Mouse (Mus musculus) retina, postnatal 7 days (tissue): ENCODE results near the gene Pnp2.

Experiments used
- DNase-seq: peaks from one replicate; pipeline ENCODE4 v3.0.0-alpha.2; 2012; ENCODE audit warnings: low read depth, low spot score

Pnp2 gene

GRCm38 (mm10) chr14:51008781-51009180, 53.0 kb downstream of the Pnp2 start:
- DNase-seq = no peak

DNA sequence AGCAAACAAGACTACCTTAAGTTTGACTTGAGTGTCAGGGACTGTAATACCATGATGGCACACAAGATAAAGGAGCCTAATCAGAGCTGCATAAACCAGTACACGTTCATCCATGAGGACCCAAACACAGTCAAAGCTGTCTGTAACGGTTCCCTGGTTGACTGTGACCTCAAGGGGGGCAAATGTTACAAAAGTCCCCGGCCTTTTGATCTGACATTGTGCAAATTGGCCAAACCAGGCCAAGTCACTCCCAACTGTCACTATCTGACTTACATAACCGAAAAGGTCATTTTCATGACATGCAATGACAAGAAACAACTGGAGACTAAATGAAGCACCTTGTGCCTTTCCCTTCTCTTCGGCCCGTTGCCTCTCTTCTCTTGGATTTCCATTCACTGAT, 53.8 kb downstream of the Pnp2 start:
- no peak for DNase-seq
